Mouse (Mus musculus) liver, adult 2 months (tissue): ENCODE measurements around the gene Tprkb.

Experiments
- CTCF ChIP-seq: fragments of 200-500 bp; IDR thresholded peaks from 2 replicates; pipeline ENCODE4 v1.5.1; 2011; ENCODE audit warnings: low read depth, low read length, control low read depth
- POLR2A ChIP-seq: fragments of 200-500 bp; IDR thresholded peaks from 2 replicates; pipeline ENCODE4 v1.6.1; 2011; ENCODE audit warnings: low read length, control low read depth; ENCODE audit not compliant: insufficient read depth; ENCODE audit errors: extremely low read depth

- TF ChIP-seq CTCF, result 0 out of 2 replicates have a peak, but pooled peaks have one; percentile 0
- TF ChIP-seq POLR2A, result no peak
Measured at GRCm38 (mm10) chr6:85966686-85967085, 55.0 kb downstream of the Tprkb start.
